Mouse (Mus musculus) CH12F3 (cell line): ENCODE measurements around the gene Hnrnph2.

ENCODE experiments used
- in situ Hi-C: fragments of 300-500 bp; cut with MboI; formaldehyde crosslinking; loops from 2 replicates; pipeline ENCODE4 v1.14.3; 2020; ENCODE audit warnings: low sequenced_read_pairs

Gene Hnrnph2

GRCm38 (mm10) chrX:134600659-134601379 is at the start of gene Hnrnph2, which contains the start of gene Gla:
TSS of gene Hnrnph2 (plus strand) at chrX:134601179.
TSS of gene Gla (minus strand) at chrX:134601125.
- in situ Hi-C loops: no loop called here

GRCm38 (mm10) chrX:134553326-134553725 is 47.7 kb upstream of the Hnrnph2 start:
- in situ Hi-C loops: no loop called here

- in situ Hi-C loops: no loop called here
Observed at GRCm38 (mm10) chrX:134554425-134554824, 46.6 kb upstream of the Hnrnph2 start.

GRCm38 (mm10) chrX:134564326-134564725 is 36.7 kb upstream of the Hnrnph2 start:
- in situ Hi-C loops: no loop called here

- in situ Hi-C loops: no loop called here
Observed at GRCm38 (mm10) chrX:134566536-134567222, 34.3 kb upstream of the Hnrnph2 start.

- in situ Hi-C loops: no loop called here
Observed at GRCm38 (mm10) chrX:134577896-134578295, 23.1 kb upstream of the Hnrnph2 start.

GRCm38 (mm10) chrX:134580528-134581305 is 20.3 kb upstream of the Hnrnph2 start:
- in situ Hi-C loops: no loop called here

GRCm38 (mm10) chrX:134582270-134582669 is 18.7 kb upstream of the Hnrnph2 start:
- in situ Hi-C loops: no loop called here

- in situ Hi-C loops: no loop called here
Observed at GRCm38 (mm10) chrX:134582888-134583669, 17.9 kb upstream of the Hnrnph2 start, which contains the start of gene Btk. TSS of gene Btk (minus strand) at chrX:134583570.

GRCm38 (mm10) chrX:134585103-134586002 is 15.6 kb upstream of the Hnrnph2 start, which contains the start of gene Rpl36a:
TSS of gene Rpl36a (plus strand) at chrX:134585654.
- in situ Hi-C loops: no loop called here

- in situ Hi-C loops: no loop called here
Observed at GRCm38 (mm10) chrX:134586447-134586846, 14.5 kb upstream of the Hnrnph2 start.

- in situ Hi-C loops: no loop called here
Observed at GRCm38 (mm10) chrX:134588261-134588660, 12.7 kb upstream of the Hnrnph2 start.

- in situ Hi-C loops: no loop called here
Observed at GRCm38 (mm10) chrX:134588997-134589396, 12.0 kb upstream of the Hnrnph2 start.

- in situ Hi-C loops: no loop called here
Observed at GRCm38 (mm10) chrX:134589836-134590235, 11.1 kb upstream of the Hnrnph2 start.

GRCm38 (mm10) chrX:134599922-134600565 is 935 bp upstream of the Hnrnph2 start:
- in situ Hi-C loops: no loop called here

GRCm38 (mm10) chrX:134601380-134602120 is 571 bp downstream of the Hnrnph2 start:
- in situ Hi-C loops: no loop called here

- in situ Hi-C loops: no loop called here
Observed at GRCm38 (mm10) chrX:134609472-134609871, 8.5 kb downstream of the Hnrnph2 start.

- in situ Hi-C loops: no loop called here
Observed at GRCm38 (mm10) chrX:134610984-134611383, 10.0 kb downstream of the Hnrnph2 start.
